Mouse (Mus musculus) CH12.LX (cell line): ENCODE measurements at regions not wholly inside any gene's neighbourhood (a gene's known extent, or its start where the extent isn't known, plus 50 kb on each side); places are given as distances from the start of the nearest gene placed in this dataset.

Experiments used
- DNase-seq: peaks from one replicate; pipeline ENCODE4 v3.0.0-alpha.2; 2013; ENCODE audit errors: extremely low read depth
- H3K27ac ChIP-seq: 2 replicates; pipeline ENCODE4 v1.5.1; 2012; ENCODE audit warnings: low read depth, mild to moderate bottlenecking, control low read depth, moderate library complexity; ENCODE audit not compliant: insufficient read depth
- H3K27me3 ChIP-seq: replicated peaks from 2 replicates; pipeline ENCODE3; 2012; ENCODE audit warnings: inconsistent platforms
- H3K36me3 ChIP-seq, 2 experiments: replicated peaks in 1 of 2; 2 replicates each; pipeline versions ENCODE3 to v1.6.1; 2012; ENCODE audit warnings: inconsistent platforms in 1 of 2, low read length in 1 of 2, mild to moderate bottlenecking in 1 of 2, mixed read lengths in 1 of 2, moderate library complexity in 1 of 2; ENCODE audit not compliant: control insufficient read depth in 1 of 2, insufficient read depth in 1 of 2
- H3K4me1 ChIP-seq, 2 experiments: 2 replicates each; pipeline ENCODE4 v1.6.1; 2012; ENCODE audit warnings: inconsistent platforms in 1 of 2, moderate library complexity in 1 of 2; ENCODE audit not compliant: insufficient read depth in 2 of 2, control insufficient read depth in 1 of 2
- H3K4me2 ChIP-seq: 2 replicates; pipeline ENCODE4 v1.6.1; 2012; ENCODE audit warnings: low read depth, mild to moderate bottlenecking, control low read depth; ENCODE audit not compliant: poor library complexity, insufficient read depth, severe bottlenecking
- H3K4me3 ChIP-seq, 3 experiments: fragments of 150-350 bp in 1 of 3; sonication (generic) in 1 of 3; replicated peaks in 1 of 3; 2 replicates each; pipeline versions ENCODE3 to v1.5.1; 2011 to 2012; ENCODE audit warnings: low read depth in 2 of 3, low read length in 2 of 3, mild to moderate bottlenecking in 2 of 3, moderate library complexity in 2 of 3, control low read depth in 1 of 3, improper control_type of control experiment in 1 of 3, inconsistent platforms in 1 of 3, mixed read lengths in 1 of 3; ENCODE audit not compliant: poor library complexity in 1 of 3
- H3K79me2 ChIP-seq: replicated peaks from 2 replicates; pipeline ENCODE4 v1.6.1; 2012; ENCODE audit warnings: mild to moderate bottlenecking, moderate library complexity; ENCODE audit not compliant: control insufficient read depth, poor library complexity, insufficient read depth, severe bottlenecking; ENCODE audit errors: extremely low read depth
- H3K9ac ChIP-seq: 2 replicates; pipeline ENCODE4 v1.6.1; 2012; ENCODE audit warnings: low read depth, mild to moderate bottlenecking, control low read depth, moderate library complexity; ENCODE audit not compliant: insufficient read depth
- H3K9me3 ChIP-seq: replicated peaks from 2 replicates; pipeline ENCODE3; 2012; ENCODE audit warnings: low read length, inconsistent platforms, mixed read lengths
- BHLHE40 ChIP-seq: IDR thresholded peaks from 2 replicates; pipeline ENCODE4 v1.6.1; 2011; ENCODE audit warnings: mild to moderate bottlenecking, low read depth, low read length, improper control_type of control experiment
- CHD2 ChIP-seq: IDR thresholded peaks from 2 replicates; pipeline ENCODE4 v1.6.1; 2011; ENCODE audit warnings: low read length, improper control_type of control experiment
- CTCF ChIP-seq, 2 experiments: IDR thresholded peaks in 1 of 2; conservative IDR thresholded peaks in 1 of 2; 2 replicates each; pipeline ENCODE4 v1.5.1; 2011 to 2012; ENCODE audit warnings: low read depth in 2 of 2, low read length in 2 of 2, improper control_type of control experiment in 1 of 2, inconsistent platforms in 1 of 2, mild to moderate bottlenecking in 1 of 2, moderate library complexity in 1 of 2
- E2F4 ChIP-seq: IDR thresholded peaks from 2 replicates; pipeline ENCODE4 v1.6.1; 2011; ENCODE audit warnings: low read depth, low read length, improper control_type of control experiment; ENCODE audit not compliant: insufficient replicate concordance
- ELF1 ChIP-seq: IDR thresholded peaks from 2 replicates; pipeline ENCODE4 v1.6.1; 2014; ENCODE audit warnings: low read depth, mild to moderate bottlenecking, inconsistent platforms, low read length, improper control_type of control experiment
- HCFC1 ChIP-seq: IDR thresholded peaks from 2 replicates; pipeline ENCODE4 v1.6.1; 2012; ENCODE audit warnings: low read depth, mild to moderate bottlenecking, inconsistent platforms, low read length, improper control_type of control experiment
- IRF4 ChIP-seq: IDR thresholded peaks from 2 replicates; pipeline ENCODE4 v1.6.1; 2014; ENCODE audit warnings: low read depth, mild to moderate bottlenecking, inconsistent platforms, low read length, improper control_type of control experiment
- JUN ChIP-seq: IDR thresholded peaks from 2 replicates; pipeline ENCODE4 v1.6.1; 2011; ENCODE audit warnings: low read depth, mild to moderate bottlenecking, low read length, improper control_type of control experiment, moderate library complexity; ENCODE audit not compliant: insufficient read depth
- PAX5 ChIP-seq: IDR thresholded peaks from 2 replicates; pipeline ENCODE4 v1.6.1; 2012; ENCODE audit warnings: low read length, inconsistent platforms, mixed read lengths
- POLR2AphosphoS2 ChIP-seq: IDR thresholded peaks from 2 replicates; pipeline ENCODE4 v1.6.1; 2011; ENCODE audit warnings: low read depth, low read length, improper control_type of control experiment
- RAD21 ChIP-seq: IDR thresholded peaks from 2 replicates; pipeline ENCODE4 v1.6.1; 2011; ENCODE audit warnings: low read depth, mild to moderate bottlenecking, low read length, improper control_type of control experiment, moderate library complexity
- RCOR1 ChIP-seq: conservative IDR thresholded peaks from 2 replicates; pipeline ENCODE4 v1.6.1; 2012; ENCODE audit warnings: low read depth, mild to moderate bottlenecking, inconsistent platforms, low read length, improper control_type of control experiment
- SMC3 ChIP-seq: IDR thresholded peaks from 2 replicates; pipeline ENCODE4 v1.6.1; 2011; ENCODE audit warnings: low read depth, low read length, improper control_type of control experiment
- TCF12 ChIP-seq: IDR thresholded peaks from 2 replicates; pipeline ENCODE4 v1.6.1; 2014; ENCODE audit warnings: low read depth, mild to moderate bottlenecking, inconsistent platforms, low read length, improper control_type of control experiment
- ZKSCAN1 ChIP-seq: IDR thresholded peaks from 2 replicates; pipeline ENCODE4 v1.6.1; 2012; ENCODE audit warnings: low read depth, inconsistent platforms, low read length, improper control_type of control experiment, borderline replicate concordance
- ZMIZ1 ChIP-seq: IDR thresholded peaks from 2 replicates; pipeline ENCODE4 v1.6.1; 2012; ENCODE audit warnings: low read depth, mild to moderate bottlenecking, inconsistent platforms, low read length, improper control_type of control experiment
- ZNF384 ChIP-seq: IDR thresholded peaks from 2 replicates; pipeline ENCODE4 v1.6.1; 2012; ENCODE audit warnings: low read depth, low read length, improper control_type of control experiment, inconsistent platforms
- dilution Hi-C: fragments of 300-500 bp; cut with MboI; formaldehyde crosslinking; loops from 2 replicates; pipeline ENCODE4 v1.14.3; 2020; ENCODE audit warnings: low sequenced_read_pairs; ENCODE audit not compliant: extremely low pct_unique_long_range_greater_than_20kb, extremely low pct_ligation_motif_present
- in situ Hi-C: fragments of 300-500 bp; cut with MboI; formaldehyde crosslinking; loops from 3 replicates; pipeline ENCODE4 v1.14.3; 2019; ENCODE audit warnings: low sequenced_read_pairs, low pct_ligation_motif_present, low pct_unique_long_range_greater_than_20kb, mixed read lengths

- H3K4me1 ChIP-seq, result no peaks in the 10 kb centered on the region
- in situ Hi-C loops, result no loop called here
- no peak overlapping the region for H3K4me3 ChIP-seq
- DNase-seq, result no peak
- H3K9ac ChIP-seq, result no peak overlapping the region
- no peak overlapping the region for H3K27ac ChIP-seq
- no peak overlapping the region for H3K4me2 ChIP-seq
- TF ChIP-seq ZNF384 (no peak), RAD21 (peak; percentile 28), ZKSCAN1 (no peak), JUN (no peak), PAX5 (no peak), HCFC1 (no peak), CTCF (conservative IDR thresholded peaks at IDR 0.05 in 1 of 2, IDR thresholded peaks at IDR 0.05 in 1 of 2; ENCODE audit: low read depth in 2 of 2, low read length in 2 of 2) (peak; percentile 18 to 43; a peak in 2 of 4 replicates), BHLHE40 (no peak), TCF12 (no peak), CHD2 (no peak), IRF4 (no peak), ZMIZ1 (no peak), ELF1 (no peak), SMC3 (peak; percentile 38), POLR2AphosphoS2 (no peak), RCOR1 (no peak)
- H3K36me3 ChIP-seq, result no peaks in the 10 kb centered on the region
- H3K27me3 ChIP-seq, result no peaks in the 10 kb centered on the region
- dilution Hi-C loops, result no loop called here
- H3K79me2 ChIP-seq, result no peaks in the 10 kb centered on the region
- H3K9me3 ChIP-seq, result no peaks in the 10 kb centered on the region
Measured at GRCm38 (mm10) chr15:52907217-52907616, 977.5 kb upstream of the Gm7489 start.

- in situ Hi-C loops (no loop called here), dilution Hi-C loops (no loop called here)
- Histone ChIP-seq H3K9me3 (peaks cover 5% of the 10 kb centered on the region), H3K4me3 (no peak overlapping the region), H3K27me3 (no peaks in the 10 kb centered on the region), H3K27ac (no peak overlapping the region), H3K79me2 (no peaks in the 10 kb centered on the region), H3K4me2 (no peak overlapping the region), H3K9ac (no peak overlapping the region), H3K36me3 (no peaks in the 10 kb centered on the region), H3K4me1 (no peaks in the 10 kb centered on the region)
- no peak for TF ChIP-seq E2F4
- no peak for DNase-seq
Measured at GRCm38 (mm10) chr15:52922277-52922676, 962.4 kb upstream of the Gm7489 start.
